Mouse (Mus musculus) lung, adult 2 months (tissue): Measurements from ENCODE around the gene Tubb4a.

ENCODE experiments used
- CTCF ChIP-seq: fragments of 200-500 bp; IDR thresholded peaks from 2 replicates; pipeline ENCODE4 v1.5.1; 2011; ENCODE audit warnings: mild to moderate bottlenecking, low read length, control low read depth; ENCODE audit not compliant: insufficient read depth
- POLR2A ChIP-seq: fragments of 200-500 bp; IDR thresholded peaks from 2 replicates; pipeline ENCODE4 v1.6.1; 2011; ENCODE audit warnings: low read depth, mild to moderate bottlenecking, control low read depth, low read length, borderline replicate concordance; ENCODE audit errors: extremely low read depth

DNA sequence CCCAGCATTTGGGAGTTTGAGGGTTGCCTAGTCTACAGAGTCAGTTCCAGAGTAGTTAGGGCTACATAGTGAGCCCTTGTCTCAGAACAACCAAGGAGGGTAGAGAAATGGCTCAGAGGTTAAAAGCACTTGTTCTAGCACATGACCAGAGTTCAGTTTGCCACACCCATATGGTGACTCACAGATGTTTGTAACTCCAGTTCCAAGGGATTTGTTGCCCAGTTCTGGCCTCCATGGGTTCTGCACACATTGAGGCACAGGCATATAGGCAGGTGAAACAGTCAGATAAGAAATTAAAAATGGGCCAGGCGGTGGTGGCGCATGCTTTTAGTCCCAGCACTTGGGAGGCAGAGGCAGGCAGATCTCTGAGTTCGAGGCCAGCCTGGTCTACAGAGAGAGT, 6.6 kb upstream of the Tubb4a start:
- TF ChIP-seq POLR2A (no peak), CTCF (no peak)
